Mouse (Mus musculus) embryonic facial prominence, embryonic 13.5 days (tissue): ENCODE measurements at regions not wholly inside any gene's neighbourhood (a gene's known extent, or its start where the extent isn't known, plus 50 kb on each side); places are given as distances from the start of the nearest gene placed in this dataset.

ENCODE experiments used
- ATAC-seq: fragments of 200-750 bp; cut with Nextera tagmentation; 2 replicates; pipeline ENCODE4 v1.8.0; 2017; ENCODE audit warnings: low read depth; ENCODE audit not compliant: insufficient number of reproducible peaks, insufficient read depth, low FRiP score, low TSS enrichment
- H3K27ac ChIP-seq: fragments of 300-500 bp; sonication (generic); 2 replicates; pipeline ENCODE4 v1.5.1; 2015; ENCODE audit warnings: moderate library complexity, mild to moderate bottlenecking, inconsistent platforms
- H3K27me3 ChIP-seq: fragments of 300-500 bp; sonication (generic); 2 replicates; pipeline ENCODE4 v1.6.1; 2015; ENCODE audit warnings: mild to moderate bottlenecking, inconsistent platforms
- H3K36me3 ChIP-seq: fragments of 300-500 bp; sonication (generic); 2 replicates; pipeline ENCODE4 v1.6.1; 2015; ENCODE audit warnings: mild to moderate bottlenecking, inconsistent platforms
- H3K4me1 ChIP-seq: fragments of 300-500 bp; sonication (generic); 2 replicates; pipeline ENCODE4 v1.6.1; 2015; ENCODE audit warnings: inconsistent platforms
- H3K4me2 ChIP-seq: fragments of 300-500 bp; sonication (generic); 2 replicates; pipeline ENCODE4 v1.6.1; 2015; ENCODE audit warnings: moderate library complexity, mild to moderate bottlenecking, inconsistent platforms
- H3K4me3 ChIP-seq: fragments of 300-500 bp; sonication (generic); 2 replicates; pipeline ENCODE4 v1.5.1; 2015; ENCODE audit warnings: mild to moderate bottlenecking, inconsistent platforms
- H3K9ac ChIP-seq: fragments of 300-500 bp; sonication (generic); 2 replicates; pipeline ENCODE4 v1.6.1; 2015; ENCODE audit warnings: mild to moderate bottlenecking, inconsistent platforms
- H3K9me3 ChIP-seq: fragments of 300-500 bp; sonication (generic); 2 replicates; pipeline ENCODE4 v1.6.1; 2016; ENCODE audit warnings: inconsistent platforms
- WGBS: fragments of 180-500 bp; shearing (Covaris S2); methylation state at CpG from one replicate; pipeline ENCODE4 v1.1.7; 2015; ENCODE audit warnings: mixed read lengths; 5-methylcytosine and 5-hydroxymethylcytosine counted together

DNA sequence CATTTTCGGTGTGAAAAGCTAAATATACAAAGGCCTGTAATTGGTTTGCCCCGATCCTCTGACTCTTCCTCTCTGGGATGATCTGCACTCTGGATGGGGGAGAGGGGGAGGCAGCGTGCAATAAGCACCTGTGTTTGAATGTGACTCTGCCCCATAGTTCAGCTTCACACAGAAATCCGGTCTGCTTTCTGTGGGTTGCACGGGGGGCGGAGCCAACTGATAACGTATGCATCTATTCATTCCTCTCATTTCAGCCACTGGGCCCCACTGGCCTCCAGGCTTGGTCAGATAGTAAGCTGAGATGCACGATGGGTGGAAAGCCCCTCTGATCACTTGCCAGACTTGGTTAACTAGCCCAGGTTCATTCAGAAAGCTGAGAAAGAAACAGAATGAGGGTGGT, 250.8 kb downstream of the Bcl11b start:
- ATAC-seq: no peak
- Histone ChIP-seq H3K4me1 (peaks cover 68% of the 10 kb centered on the region), H3K9ac (peak overlapping the region; percentile 22; the same call in 1 of the 2 replicates), H3K4me3 (no peak overlapping the region), H3K4me2 (0 out of 2 replicates have a peak overlapping the region, but pooled peaks have one; percentile 14), H3K27me3 (no peaks in the 10 kb centered on the region), H3K9me3 (no peaks in the 10 kb centered on the region), H3K27ac (peak overlapping the region; percentile 48), H3K36me3 (no peaks in the 10 kb centered on the region)
- 31% methylated on average over 8 of the region's 8 CpGs for WGBS

DNA sequence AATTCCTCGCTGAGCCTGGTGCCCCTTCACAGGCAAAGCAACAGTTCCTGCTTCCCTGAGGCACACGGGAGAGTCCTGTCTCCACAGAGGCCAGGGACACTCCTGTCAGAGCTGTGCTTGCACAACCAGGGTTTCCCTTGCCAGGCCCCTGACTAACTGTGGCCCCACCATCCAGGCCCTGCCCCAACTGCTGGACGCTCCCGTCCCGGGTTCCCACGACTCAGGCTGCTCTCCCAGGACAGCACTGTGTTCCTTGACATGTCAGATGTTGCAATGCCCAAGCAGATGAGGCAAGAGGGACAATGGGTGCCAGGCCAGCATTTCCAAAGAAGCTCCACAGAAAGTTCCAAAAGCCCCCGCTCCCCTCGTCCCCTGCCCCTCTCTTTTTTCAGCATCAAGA, 250.4 kb downstream of the Bcl11b start:
- peaks cover 71% of the 10 kb centered on the region for H3K4me1 ChIP-seq

DNA sequence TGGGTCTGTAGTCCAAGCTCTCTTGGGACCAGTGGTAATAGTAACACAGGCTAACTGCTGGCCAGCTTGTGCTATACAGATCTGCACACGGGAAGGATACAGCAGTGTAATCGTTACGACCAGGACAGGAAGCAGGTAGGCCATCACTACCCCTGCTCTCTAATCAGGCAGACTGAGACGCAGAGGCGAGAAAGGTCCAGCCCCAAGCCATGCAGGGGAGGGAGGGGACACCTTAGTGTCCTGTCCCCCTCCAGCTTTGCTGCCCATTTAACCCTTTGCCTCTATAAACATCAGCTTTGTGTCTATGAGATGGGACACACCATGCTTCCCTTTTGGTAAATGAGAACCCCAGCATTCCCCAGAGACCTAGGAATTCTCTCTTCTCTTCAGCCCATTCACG, 249.9 kb downstream of the Bcl11b start:
- Histone ChIP-seq H3K36me3 (no peaks in the 10 kb centered on the region), H3K27me3 (no peaks in the 10 kb centered on the region), H3K4me1 (peaks cover 71% of the 10 kb centered on the region), H3K9me3 (no peaks in the 10 kb centered on the region), H3K9ac (no peak overlapping the region), H3K4me2 (no peak overlapping the region), H3K27ac (peak overlapping the region; percentile 48; the same call in 1 of the 2 replicates), H3K4me3 (no peak overlapping the region)
- 55% methylated on average over 6 of the region's 6 CpGs for WGBS
- ATAC-seq: no peak

More for the DNA sequence above, 250.4 kb downstream of the Bcl11b start:
- WGBS: 51% methylated on average over 8 of the region's 8 CpGs
- peak overlapping the region; percentile 22; the same call in 1 of the 2 replicates for H3K9ac ChIP-seq
- H3K27me3 ChIP-seq: no peaks in the 10 kb centered on the region
- H3K4me3 ChIP-seq: no peak overlapping the region
- H3K36me3 ChIP-seq: no peaks in the 10 kb centered on the region
- no peaks in the 10 kb centered on the region for H3K9me3 ChIP-seq
- 0 out of 2 replicates have a peak overlapping the region, but pooled peaks have one; percentile 14 for H3K4me2 ChIP-seq
- ATAC-seq: no peak
- H3K27ac ChIP-seq: peak overlapping the region; percentile 48

DNA sequence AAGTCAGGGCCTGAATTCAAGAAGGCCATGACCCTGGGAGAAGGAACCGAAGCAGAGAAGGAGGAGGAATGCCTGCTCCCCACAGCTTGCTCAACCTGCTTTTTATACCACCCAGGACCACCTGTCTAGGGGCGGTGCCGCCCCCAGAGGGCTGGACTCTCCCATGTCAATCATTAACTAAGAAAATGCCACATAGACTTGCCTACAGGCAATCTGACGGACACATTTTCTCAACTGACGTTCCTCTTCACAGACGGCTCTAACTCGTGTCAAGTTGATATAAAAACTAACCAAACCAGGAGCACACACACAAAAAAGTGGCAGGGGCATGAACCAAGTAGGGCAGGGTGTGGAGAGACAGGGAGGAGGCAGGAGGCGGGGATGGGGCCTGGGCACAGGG, 248.5 kb downstream of the Bcl11b start:
- no peaks in the 10 kb centered on the region for H3K27me3 ChIP-seq
- H3K27ac ChIP-seq: no peak overlapping the region
- no peak overlapping the region for H3K4me3 ChIP-seq
- no peak for ATAC-seq
- no peaks in the 10 kb centered on the region for H3K9me3 ChIP-seq
- WGBS: 73% methylated on average over 8 of the region's 8 CpGs
- H3K36me3 ChIP-seq: no peaks in the 10 kb centered on the region
- H3K4me1 ChIP-seq: peaks cover 62% of the 10 kb centered on the region
- H3K4me2 ChIP-seq: no peak overlapping the region
- no peak overlapping the region for H3K9ac ChIP-seq

DNA sequence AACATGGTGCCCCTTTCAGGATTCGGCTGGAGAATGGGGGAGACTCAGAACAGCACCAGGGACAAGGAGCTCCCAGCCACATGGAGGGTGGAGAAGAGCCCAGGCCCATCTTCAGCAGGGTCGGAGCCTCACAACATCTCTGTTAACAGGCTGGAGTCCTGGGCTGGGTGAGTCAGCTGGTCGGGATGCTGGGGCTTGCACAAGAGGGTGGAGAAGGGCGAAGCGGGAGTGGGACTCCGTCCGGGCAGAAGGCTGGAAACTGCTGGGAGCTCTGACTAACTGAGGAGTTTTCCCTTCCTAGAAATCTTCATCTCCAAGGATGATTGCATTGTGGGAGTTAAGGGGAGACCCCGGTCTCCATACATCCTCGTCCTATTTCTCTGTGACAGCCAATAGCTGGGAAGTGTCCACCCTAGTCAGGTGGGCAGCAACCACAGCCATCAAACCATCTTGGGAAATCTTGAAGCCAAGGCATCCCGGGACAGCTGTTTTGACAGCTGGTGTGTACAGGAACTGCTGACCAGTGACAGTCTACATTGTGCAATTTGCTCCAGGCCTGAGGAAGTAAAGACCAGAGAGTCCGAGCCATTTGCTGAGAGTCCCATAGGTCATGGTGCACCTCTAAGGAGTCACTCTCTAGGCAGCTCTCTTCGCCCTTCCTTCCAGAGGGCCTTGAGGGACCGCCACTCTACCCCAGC, 247.4 kb downstream of the Bcl11b start:
- peaks cover 62% of the 10 kb centered on the region for H3K4me1 ChIP-seq
- no peak overlapping the region for H3K27ac ChIP-seq
- ATAC-seq: no peak
- H3K4me3 ChIP-seq: no peak overlapping the region
- H3K4me2 ChIP-seq: no peak overlapping the region
- no peaks in the 10 kb centered on the region for H3K36me3 ChIP-seq
- H3K9me3 ChIP-seq: no peaks in the 10 kb centered on the region
- WGBS: 86% methylated on average over 13 of the region's 13 CpGs
- H3K9ac ChIP-seq: no peak overlapping the region
- H3K27me3 ChIP-seq: no peaks in the 10 kb centered on the region

DNA sequence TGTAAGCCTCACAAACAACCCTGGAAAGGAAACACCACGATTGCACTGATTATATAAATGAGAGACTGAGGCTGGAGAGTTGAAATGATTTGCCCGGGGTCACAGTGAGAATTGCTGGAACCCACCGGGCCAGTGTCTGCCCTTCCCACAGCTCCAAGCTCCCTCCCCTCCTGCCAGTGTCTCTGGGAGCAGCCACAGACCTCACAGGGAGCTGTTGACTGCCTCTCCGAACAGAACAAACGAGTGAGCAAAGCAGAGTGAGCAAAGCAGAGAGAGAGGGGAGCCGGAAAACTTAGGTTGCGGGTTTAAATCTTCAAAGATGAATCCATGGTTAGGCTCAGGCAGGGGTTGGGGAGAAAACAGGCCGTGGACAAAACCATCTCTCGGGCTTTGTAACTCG, 246.2 kb downstream of the Bcl11b start:
- Histone ChIP-seq H3K27ac (peak overlapping the region; percentile 83), H3K4me3 (no peak overlapping the region), H3K9ac (no peak overlapping the region), H3K27me3 (no peaks in the 10 kb centered on the region), H3K9me3 (no peaks in the 10 kb centered on the region), H3K4me2 (no peak overlapping the region), H3K4me1 (peaks cover 60% of the 10 kb centered on the region), H3K36me3 (no peaks in the 10 kb centered on the region)
- 18% methylated on average over 10 of the region's 10 CpGs for WGBS
- ATAC-seq: no peak

DNA sequence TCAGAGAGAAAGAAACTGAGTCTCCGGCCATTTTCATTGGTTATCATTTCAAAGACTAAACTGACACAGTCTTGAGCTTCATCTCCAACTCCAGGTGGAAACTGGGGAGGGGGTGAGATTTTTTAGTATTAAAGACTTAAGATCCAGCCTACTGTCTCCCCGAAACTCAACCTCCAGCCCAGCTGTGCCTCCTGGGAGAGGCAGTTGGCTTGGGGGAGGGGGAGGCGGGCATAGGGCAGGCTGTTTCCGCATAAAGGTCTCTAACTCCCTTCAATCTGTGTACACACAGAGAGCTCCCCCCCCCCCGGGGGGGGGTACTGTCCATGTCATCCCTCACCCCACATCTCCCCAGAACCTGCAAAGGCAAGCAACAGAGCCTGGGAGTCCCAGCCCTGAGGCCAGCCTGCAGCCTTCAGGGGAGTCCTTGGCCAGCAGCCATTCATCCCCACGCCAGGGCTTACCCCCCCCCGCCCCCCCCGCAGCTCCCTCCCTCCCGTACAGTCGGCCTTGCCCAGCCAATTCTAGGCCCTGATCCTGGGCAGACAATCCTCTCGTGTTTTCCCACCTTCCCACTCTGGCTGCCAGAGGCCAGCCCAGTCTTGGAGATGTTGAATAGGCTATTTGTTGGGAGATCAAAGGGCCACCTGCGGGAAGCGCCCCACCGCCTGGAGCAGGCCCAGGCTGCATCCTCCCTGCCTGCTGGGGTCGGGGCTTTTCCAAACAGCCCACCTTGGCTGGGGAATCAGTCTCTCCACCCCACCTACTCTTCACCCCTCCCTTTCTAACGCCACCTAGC, 245.2 kb downstream of the Bcl11b start:
- Histone ChIP-seq H3K4me1 (peaks cover 51% of the 10 kb centered on the region), H3K36me3 (no peaks in the 10 kb centered on the region), H3K27ac (peak overlapping the region; percentile 16; the same call in 1 of the 2 replicates), H3K4me3 (no peak overlapping the region), H3K4me2 (no peak overlapping the region), H3K27me3 (no peaks in the 10 kb centered on the region), H3K9me3 (no peaks in the 10 kb centered on the region), H3K9ac (no peak overlapping the region)
- 20% methylated on average over 14 of the region's 16 CpGs for WGBS
- 0 out of 2 replicates have a peak, but pooled peaks have one; percentile 33 for ATAC-seq

DNA sequence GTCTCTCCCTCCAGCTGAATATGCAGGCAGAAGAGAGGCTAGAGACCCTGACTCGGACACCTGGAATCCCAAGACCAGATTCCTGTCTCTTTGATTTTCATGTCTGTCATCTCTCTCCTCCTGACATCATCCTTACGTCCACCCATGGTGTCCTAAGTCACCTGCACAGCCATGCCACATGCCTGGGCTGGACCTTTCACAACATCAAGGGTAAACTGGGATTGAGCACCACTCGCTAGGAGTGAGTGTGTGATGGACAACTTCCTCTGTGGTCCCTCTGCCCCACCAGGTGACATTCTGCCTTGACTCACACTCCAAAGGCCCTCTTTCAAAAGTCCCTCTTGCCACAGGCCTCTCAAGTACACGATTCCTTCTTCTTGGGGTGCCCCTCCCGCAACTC, 244.1 kb downstream of the Bcl11b start:
- H3K4me3 ChIP-seq: no peak overlapping the region
- no peaks in the 10 kb centered on the region for H3K9me3 ChIP-seq
- no peaks in the 10 kb centered on the region for H3K36me3 ChIP-seq
- H3K9ac ChIP-seq: no peak overlapping the region
- H3K27ac ChIP-seq: no peak overlapping the region
- no peak overlapping the region for H3K4me2 ChIP-seq
- H3K27me3 ChIP-seq: no peaks in the 10 kb centered on the region
- H3K4me1 ChIP-seq: peaks cover 43% of the 10 kb centered on the region
- no peak for ATAC-seq
- 76% methylated on average over 5 of the region's 5 CpGs for WGBS

DNA sequence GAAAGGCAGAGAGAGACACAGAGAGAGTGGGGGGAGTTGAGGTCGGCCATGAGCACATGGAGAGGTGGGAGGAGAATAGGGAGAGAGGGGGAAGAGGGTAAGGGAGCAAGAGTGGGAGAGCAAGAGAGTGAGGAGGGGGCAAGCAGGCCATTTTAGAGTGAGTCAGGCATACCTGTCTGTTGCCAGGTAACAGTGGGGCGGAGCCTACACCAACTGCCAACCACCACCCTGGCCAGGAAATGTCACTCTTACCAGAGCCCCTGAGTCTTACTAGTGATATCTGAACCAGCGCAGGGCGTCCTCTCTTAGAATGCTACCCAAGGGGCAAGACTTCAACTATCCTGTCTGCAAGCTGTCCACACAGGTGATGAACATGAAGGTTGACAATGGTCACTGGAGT, 243.5 kb downstream of the Bcl11b start:
- no peak for ATAC-seq
- peaks cover 37% of the 10 kb centered on the region for H3K4me1 ChIP-seq
- H3K9ac ChIP-seq: no peak overlapping the region
- H3K36me3 ChIP-seq: no peaks in the 10 kb centered on the region
- H3K9me3 ChIP-seq: no peaks in the 10 kb centered on the region
- no peak overlapping the region for H3K4me3 ChIP-seq
- no peak overlapping the region for H3K27ac ChIP-seq
- 88% methylated on average over 4 of the region's 4 CpGs for WGBS
- no peaks in the 10 kb centered on the region for H3K27me3 ChIP-seq
- no peak overlapping the region for H3K4me2 ChIP-seq

DNA sequence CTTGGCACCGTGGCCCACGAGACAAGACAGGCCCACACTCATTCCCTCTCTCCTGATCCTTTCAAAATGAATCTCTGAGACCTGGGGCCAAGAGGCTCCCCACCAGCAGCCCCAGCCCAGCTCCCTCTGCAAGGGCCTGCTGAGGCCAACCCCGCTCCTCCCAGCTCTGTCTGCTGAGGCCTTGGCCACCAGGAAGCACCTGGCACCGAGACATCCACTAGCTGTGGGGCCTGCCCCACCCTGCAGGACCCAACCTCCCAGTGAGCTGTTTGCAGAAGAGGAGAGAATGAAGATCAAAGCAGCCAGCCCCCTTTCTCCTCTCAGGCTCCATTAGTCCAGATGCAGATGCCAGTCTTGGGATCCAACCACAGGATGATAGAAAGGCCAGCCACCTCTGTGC, 241.3 kb downstream of the Bcl11b start:
- no peak for ATAC-seq
- Histone ChIP-seq H3K4me3 (no peak overlapping the region), H3K27ac (no peak overlapping the region), H3K4me2 (no peak overlapping the region), H3K9me3 (no peaks in the 10 kb centered on the region), H3K4me1 (peaks cover 22% of the 10 kb centered on the region), H3K27me3 (no peaks in the 10 kb centered on the region), H3K36me3 (no peaks in the 10 kb centered on the region), H3K9ac (no peak overlapping the region)
- 76% methylated on average over 4 of the region's 4 CpGs for WGBS

DNA sequence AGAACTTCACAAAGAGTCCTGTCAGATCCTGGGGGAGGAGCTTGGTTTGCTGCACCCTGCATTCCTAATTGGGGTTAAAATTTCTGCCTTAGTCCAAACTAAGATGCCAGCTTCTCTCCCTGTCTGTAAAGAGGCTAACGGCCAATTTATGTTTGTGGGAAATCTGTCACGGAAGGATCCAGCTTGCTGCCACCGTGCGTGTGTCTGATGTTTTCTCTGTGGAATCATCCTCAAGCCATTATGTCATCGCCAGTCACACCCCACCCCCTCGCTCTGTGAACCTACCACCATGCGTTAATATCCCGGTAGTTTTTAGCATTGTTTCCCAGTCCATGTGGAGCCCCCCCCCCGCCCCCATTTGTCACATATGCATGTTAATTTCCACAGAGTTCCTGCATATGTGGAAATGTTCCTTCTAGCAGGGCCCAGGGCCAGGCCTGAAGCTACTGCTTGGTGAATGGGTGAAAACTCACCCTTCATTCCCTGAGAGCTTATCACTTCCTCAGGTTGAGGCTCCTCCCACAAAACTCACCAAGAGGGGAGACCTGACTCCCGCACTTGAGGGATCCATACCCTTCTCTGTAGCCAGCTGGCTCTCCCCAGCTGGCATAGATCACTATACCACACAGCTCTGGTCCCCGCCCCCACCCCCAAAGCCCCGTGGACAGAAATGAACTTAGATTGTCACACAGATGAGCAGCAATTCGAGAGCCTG, 233.4 kb downstream of the Bcl11b start:
- 0 out of 2 replicates have a peak, but pooled peaks cover 2% of the 10 kb centered on the region for H3K9me3 ChIP-seq
- H3K4me3 ChIP-seq: no peak overlapping the region
- H3K27me3 ChIP-seq: no peaks in the 10 kb centered on the region
- peaks cover 12% of the 10 kb centered on the region; the same call in 1 of the 2 replicates for H3K4me1 ChIP-seq
- WGBS: 63% methylated on average over 13 of the region's 13 CpGs
- H3K36me3 ChIP-seq: no peaks in the 10 kb centered on the region
- no peak overlapping the region for H3K27ac ChIP-seq
- no peak overlapping the region for H3K9ac ChIP-seq
- no peak overlapping the region for H3K4me2 ChIP-seq
- ATAC-seq: no peak; the same call in 1 of the 2 replicates
